Mouse (Mus musculus) CD4-positive, CD25-positive, alpha-beta regulatory T cell, adult 9 weeks (primary cell): ENCODE results near the gene Gm4871. TPM values are rescaled to one million over a fixed set of nuclear protein-coding genes. Genes with fewer than 3 reads are reported as not detected.

ENCODE experiments used
- polyA plus RNA-seq: library from polyadenylated mRNA; unstranded; fragments of 100-300 nt; shearing (Covaris generic); gene quantifications from one replicate; pipeline ENCODE4 v1.2.1, GENCODE M21; 2017

Gm4871 gene
- polyA plus RNA-seq, result not detected

GRCm38 (mm10) chr5:145032391-145032790 lies at the start of gene Gm4871:
Gene Gm4871, minus strand, starts transcription at chr5:145032754.

GRCm38 (mm10) chr5:145042690-145043089 lies 10.1 kb upstream of the Gm4871 start, which contains the start of gene 1700018F24Rik:
Gene 1700018F24Rik, plus strand, starts transcription at chr5:145042990.

Other genes starting within 250 kb of the Gm4871 start
- gene Smurf1, start 66.9 kb downstream of the Gm4871 start, polyA plus RNA-seq, result 3.6 TPM
- not detected for gene 1700018F24Rik, start 10.2 kb upstream of the Gm4871 start, polyA plus RNA-seq
- gene Arpc1a, start 51.1 kb upstream of the Gm4871 start, polyA plus RNA-seq, result 109 TPM
- gene Kpna7, start 51.3 kb upstream of the Gm4871 start, polyA plus RNA-seq, result not detected
- gene Arpc1b, start 81.5 kb upstream of the Gm4871 start, polyA plus RNA-seq, result 1,330 TPM
- gene Pdap1, start 107.5 kb upstream of the Gm4871 start, polyA plus RNA-seq, result 56.0 TPM
- gene Bud31, start 107.6 kb upstream of the Gm4871 start, polyA plus RNA-seq, result 232 TPM
- 34.3 TPM for gene Ptcd1, start 134.4 kb upstream of the Gm4871 start, polyA plus RNA-seq
- 32.3 TPM for gene Cpsf4, start 134.5 kb upstream of the Gm4871 start, polyA plus RNA-seq
- gene Atp5j2, start 159.3 kb upstream of the Gm4871 start, polyA plus RNA-seq, result 488 TPM
- 30.7 TPM for gene Zkscan14, start 169.1 kb upstream of the Gm4871 start, polyA plus RNA-seq
- 10.9 TPM for gene Zkscan5, start 171.8 kb upstream of the Gm4871 start, polyA plus RNA-seq
- gene Zfp655, start 199.0 kb upstream of the Gm4871 start, polyA plus RNA-seq, result 62.6 TPM
- gene Zscan25, start 247.7 kb upstream of the Gm4871 start, polyA plus RNA-seq, result 0.97 TPM